Mouse (Mus musculus): ENCODE data around the gene Armc9.
A peak's percentile ranks its signal among the peaks of the same experiment; 100 is the strongest.

Armc9 gene

GRCm38 (mm10) chr1:86174602-86175001 lies 20.0 kb downstream of the Armc9 start:
- DNase-seq (ENCODE audit: low spot score in 2 of 2), result no peak

- no peak for DNase-seq (ENCODE audit: low spot score in 2 of 2)
These were observed 21.5 kb downstream of the Armc9 start for GRCm38 (mm10) chr1:86176066-86176465.

GRCm38 (mm10) chr1:86178462-86179253 lies 24.1 kb downstream of the Armc9 start:
- peak; percentile 51 to 86 for DNase-seq (ENCODE audit: low spot score in 2 of 2)

GRCm38 (mm10) chr1:86182004-86182709 lies 27.6 kb downstream of the Armc9 start:
- no peak for DNase-seq (ENCODE audit: low spot score in 2 of 2)

- DNase-seq (ENCODE audit: low spot score in 2 of 2), result no peak
These were observed 29.1 kb downstream of the Armc9 start for GRCm38 (mm10) chr1:86183577-86184263.

GRCm38 (mm10) chr1:86186762-86187161 lies 32.2 kb downstream of the Armc9 start:
- DNase-seq (ENCODE audit: low spot score in 2 of 2), result no peak

GRCm38 (mm10) chr1:86187856-86188255 lies 33.3 kb downstream of the Armc9 start:
- no peak for DNase-seq (ENCODE audit: low spot score in 2 of 2)

- DNase-seq (ENCODE audit: low spot score in 2 of 2), result no peak
These were observed 33.7 kb downstream of the Armc9 start for GRCm38 (mm10) chr1:86188271-86188670.

GRCm38 (mm10) chr1:86189034-86189702 lies 34.6 kb downstream of the Armc9 start:
- peak in 1 of 2 experiments; percentile 8 for DNase-seq (ENCODE audit: low spot score in 2 of 2)

- DNase-seq (ENCODE audit: low spot score in 2 of 2), result no peak
These were observed 36.3 kb downstream of the Armc9 start for GRCm38 (mm10) chr1:86190843-86191242.

- no peak for DNase-seq (ENCODE audit: low spot score in 2 of 2)
These were observed 39.5 kb downstream of the Armc9 start for GRCm38 (mm10) chr1:86194044-86194443.

GRCm38 (mm10) chr1:86198276-86198675 lies 43.7 kb downstream of the Armc9 start:
- DNase-seq (ENCODE audit: low spot score in 2 of 2), result no peak

GRCm38 (mm10) chr1:86199026-86199425 lies 44.4 kb downstream of the Armc9 start:
- no peak for DNase-seq (ENCODE audit: low spot score in 2 of 2)

GRCm38 (mm10) chr1:86201312-86201711 lies 46.7 kb downstream of the Armc9 start:
- no peak for DNase-seq (ENCODE audit: low spot score in 2 of 2)

- DNase-seq (ENCODE audit: low spot score in 2 of 2), result no peak
These were observed 48.1 kb downstream of the Armc9 start for GRCm38 (mm10) chr1:86202617-86203219.

GRCm38 (mm10) chr1:86210676-86211075 lies 56.1 kb downstream of the Armc9 start:
- DNase-seq (ENCODE audit: low spot score in 2 of 2), result no peak

- no peak for DNase-seq (ENCODE audit: low spot score in 2 of 2)
These were observed 56.9 kb downstream of the Armc9 start for GRCm38 (mm10) chr1:86211498-86211897.

GRCm38 (mm10) chr1:86212731-86213130 lies 58.2 kb downstream of the Armc9 start:
- DNase-seq (ENCODE audit: low spot score in 2 of 2), result no peak

GRCm38 (mm10) chr1:86214158-86214557 lies 59.6 kb downstream of the Armc9 start:
- DNase-seq (ENCODE audit: low spot score in 2 of 2), result peak; percentile 36 to 77

- no peak for DNase-seq (ENCODE audit: low spot score in 2 of 2)
These were observed 60.7 kb downstream of the Armc9 start for GRCm38 (mm10) chr1:86215297-86215696.

GRCm38 (mm10) chr1:86216412-86216811 lies 61.8 kb downstream of the Armc9 start:
- no peak for DNase-seq (ENCODE audit: low spot score in 2 of 2)

- DNase-seq (ENCODE audit: low spot score in 2 of 2), result no peak
These were observed 63.4 kb downstream of the Armc9 start for GRCm38 (mm10) chr1:86217976-86218375.
